Mouse (Mus musculus) retina, postnatal 1 day (tissue): ENCODE results near the gene Nup155.

ENCODE experiments used
- DNase-seq: peaks from one replicate; pipeline ENCODE4 v3.0.0-alpha.2; 2012

Gene Nup155

GRCm38 (mm10) chr15:8200317-8200716 is 91.2 kb downstream of the Nup155 start:
- DNase-seq: no peak

GRCm38 (mm10) chr15:8208362-8208761 is 99.3 kb downstream of the Nup155 start:
- DNase-seq: no peak
